Mouse (Mus musculus): ENCODE data around the gene P2ry12. TPM values are rescaled to one million over a fixed set of nuclear protein-coding genes. Genes with fewer than 3 reads are reported as not detected.

The P2ry12 gene
- polyA plus RNA-seq, 1 experiment from 2014 or later = 2.1 TPM

DNA sequence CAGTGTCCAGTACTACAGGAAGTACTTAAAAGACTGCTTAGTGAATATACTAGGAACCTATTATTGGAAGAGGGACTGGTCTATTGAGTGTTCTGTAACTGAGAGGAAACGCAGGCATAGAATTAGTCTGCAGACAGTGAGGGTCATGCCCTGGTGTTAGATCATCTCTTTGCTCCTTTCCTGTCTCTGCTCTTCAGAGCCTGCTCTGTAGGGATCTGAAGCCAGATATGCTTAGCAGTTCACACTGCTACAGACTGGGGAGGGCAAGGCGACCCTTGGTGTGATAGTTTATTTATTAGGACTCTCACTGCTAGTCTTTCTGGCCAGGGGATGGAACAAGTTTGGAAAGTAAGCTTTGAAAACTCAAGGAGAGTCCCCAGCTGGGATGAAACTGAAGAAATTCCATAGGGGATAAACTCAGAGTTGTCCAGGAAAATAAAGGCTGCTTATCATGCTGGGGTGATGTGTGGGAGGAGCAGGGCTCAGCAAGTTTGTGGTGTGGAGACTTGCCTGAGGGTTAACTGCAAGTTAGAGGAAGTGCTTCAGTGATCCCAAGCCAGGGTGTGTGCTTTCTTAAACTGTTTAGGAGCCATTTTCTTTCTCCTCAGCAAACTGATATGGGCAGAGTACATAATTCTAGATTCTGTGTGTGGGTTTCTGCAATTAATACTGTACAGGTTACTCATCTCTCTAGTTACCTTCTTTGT is 92.6 kb downstream of the P2ry12 start:
- H3K27me3 ChIP-seq = no peaks in the 10 kb centered on the region
- H3K9me3 ChIP-seq (replicated peaks) = no peaks in the 10 kb centered on the region
- peaks cover 14% of the 10 kb centered on the region for H3K4me1 ChIP-seq
- peak; percentile 52 for ATAC-seq (replicated peaks; ENCODE audit: low FRiP score)
- H3K27ac ChIP-seq = 0 out of 2 replicates have a peak overlapping the region, but pooled peaks have one; percentile 14
- H3K4me2 ChIP-seq = no peak overlapping the region
- no peak overlapping the region for H3K9ac ChIP-seq
- no peak overlapping the region for H3K4me3 ChIP-seq (replicated peaks)
- no peaks in the 10 kb centered on the region for H3K36me3 ChIP-seq
- 26% methylated on average over 2 of the region's 2 CpGs for WGBS

DNA sequence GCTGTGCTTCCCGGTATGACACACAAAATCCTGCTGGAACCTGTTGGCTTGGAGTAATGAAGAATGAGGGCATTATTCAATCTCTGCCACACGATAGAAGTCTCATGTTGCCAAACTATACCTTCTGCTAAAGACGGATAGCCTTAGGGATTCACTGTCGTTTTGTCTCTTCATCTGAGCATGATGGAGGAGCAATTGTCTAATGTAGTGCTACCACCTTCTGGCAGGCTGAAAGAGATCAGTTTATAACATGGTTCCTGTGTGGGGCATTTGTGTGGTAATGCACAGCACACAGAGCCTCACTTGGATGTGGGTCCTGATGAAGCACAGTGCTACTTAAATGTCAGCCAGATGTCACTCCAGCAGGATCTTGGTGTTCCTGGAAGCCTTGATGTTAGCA is 93.5 kb downstream of the P2ry12 start:
- no peak for ATAC-seq (replicated peaks; ENCODE audit: low FRiP score)
- Histone ChIP-seq H3K4me3 (replicated peaks) (no peak overlapping the region), H3K27me3 (no peaks in the 10 kb centered on the region), H3K36me3 (no peaks in the 10 kb centered on the region), H3K27ac (no peak overlapping the region), H3K9me3 (replicated peaks) (no peaks in the 10 kb centered on the region), H3K9ac (no peak overlapping the region), H3K4me2 (no peak overlapping the region), H3K4me1 (peaks cover 14% of the 10 kb centered on the region)
- WGBS = 81% methylated on average over 4 of the region's 4 CpGs

DNA sequence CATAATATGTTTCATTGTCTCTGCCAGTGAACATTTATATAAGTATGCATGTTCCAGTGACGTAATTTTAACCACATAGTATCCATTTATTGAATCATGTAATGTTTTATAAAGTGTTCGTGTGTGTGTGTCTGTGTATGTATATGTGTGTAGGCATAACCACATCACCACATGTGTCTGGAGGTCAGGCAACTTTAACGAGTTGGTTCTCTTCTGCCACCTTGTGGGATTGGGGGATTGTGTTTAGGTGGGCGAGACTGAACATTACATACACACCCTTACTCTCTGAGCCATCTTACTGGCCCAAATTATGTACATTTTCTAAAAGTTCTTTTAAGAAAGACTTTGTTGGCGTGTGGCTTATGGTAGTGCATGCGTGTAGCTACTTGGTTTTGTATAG is 94.2 kb downstream of the P2ry12 start:
- no peak for ATAC-seq (replicated peaks; ENCODE audit: low FRiP score)
- no peaks in the 10 kb centered on the region for H3K9me3 ChIP-seq (replicated peaks)
- 91% methylated on average over 6 of the region's 6 CpGs for WGBS

DNA sequence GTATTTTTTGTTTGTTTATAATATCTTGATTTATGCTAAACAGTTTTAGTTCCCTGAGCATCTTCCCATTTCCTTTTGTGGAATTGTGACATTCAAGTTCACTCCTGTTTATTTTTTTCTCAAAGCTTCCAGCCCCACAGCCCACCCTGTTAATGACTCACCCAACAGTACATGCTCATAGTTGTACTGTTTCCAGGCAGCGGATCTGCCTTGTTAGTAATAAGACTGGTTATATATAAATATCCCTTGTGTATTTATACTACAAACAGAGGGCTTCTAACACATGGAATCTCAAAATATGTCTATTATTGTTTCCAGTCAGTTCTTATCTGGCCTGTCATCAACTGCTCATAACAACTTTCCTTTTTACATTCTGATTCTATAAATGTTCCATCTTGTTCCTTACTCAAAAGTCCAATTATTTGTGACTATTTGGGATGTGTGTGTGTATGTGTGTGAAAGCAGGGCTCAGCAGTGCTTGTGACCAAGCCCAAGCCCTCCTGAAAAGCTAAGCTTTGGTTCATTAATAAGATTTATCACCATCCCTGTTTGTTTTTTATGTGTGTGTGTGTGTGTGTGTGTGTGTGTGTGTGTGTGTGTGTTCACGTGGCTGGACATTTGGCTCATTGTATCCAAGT is 95.1 kb downstream of the P2ry12 start:
- 47% methylated on average over 2 of the region's 2 CpGs for WGBS
- H3K9ac ChIP-seq = no peak overlapping the region
- no peak overlapping the region for H3K4me2 ChIP-seq
- no peaks in the 10 kb centered on the region for H3K9me3 ChIP-seq (replicated peaks)
- peaks cover 14% of the 10 kb centered on the region for H3K4me1 ChIP-seq
- ATAC-seq (replicated peaks; ENCODE audit: low FRiP score) = no peak; the same call in 1 of the 2 replicates
- H3K27me3 ChIP-seq = no peaks in the 10 kb centered on the region
- no peak overlapping the region for H3K4me3 ChIP-seq (replicated peaks)
- no peak overlapping the region for H3K27ac ChIP-seq
- H3K36me3 ChIP-seq = no peaks in the 10 kb centered on the region

More for the DNA sequence above, 94.2 kb downstream of the P2ry12 start:
- no peak overlapping the region for H3K4me2 ChIP-seq
- H3K9ac ChIP-seq = no peak overlapping the region
- H3K4me1 ChIP-seq = peaks cover 14% of the 10 kb centered on the region
- H3K4me3 ChIP-seq (replicated peaks) = no peak overlapping the region
- no peaks in the 10 kb centered on the region for H3K36me3 ChIP-seq
- H3K27me3 ChIP-seq = no peaks in the 10 kb centered on the region
- H3K27ac ChIP-seq = no peak overlapping the region

Other genes starting within 250 kb of the P2ry12 start
- gene Gpr171, start 161.1 kb downstream of the P2ry12 start, polyA plus RNA-seq (2015; fragmentation: Nextera tagmentation; extraction: Ambion mirVana) = 1.0 and 1.5 TPM in 2 replicates
- 2.3 and 3.0 TPM in 2 replicates for gene P2ry14, start 109.3 kb downstream of the P2ry12 start, polyA plus RNA-seq (2015; fragmentation: Nextera tagmentation; extraction: Ambion mirVana)
- 0.31 TPM in 1 of 2 replicates, not detected in the other for gene Gpr87, start 67.8 kb downstream of the P2ry12 start, polyA plus RNA-seq (2015; fragmentation: Nextera tagmentation; extraction: Ambion mirVana)
- gene P2ry13, start 52.0 kb downstream of the P2ry12 start, polyA plus RNA-seq (2015; fragmentation: Nextera tagmentation; extraction: Ambion mirVana) = 0.63 and 0.73 TPM in 2 replicates
- 3.8 and 4.1 TPM in 2 replicates for gene Igsf10, start 81.5 kb upstream of the P2ry12 start, polyA plus RNA-seq (2015; fragmentation: Nextera tagmentation; extraction: Ambion mirVana)

Measured in kidney, embryonic 15.5 days (tissue).